Mouse (Mus musculus) CH12.LX (cell line): ENCODE data around the gene Tmem151b.

Experiments used
- CTCF ChIP-seq, 2 experiments: IDR thresholded peaks in 1 of 2; conservative IDR thresholded peaks in 1 of 2; 2 replicates each; pipeline ENCODE4 v1.5.1; 2011 to 2012; ENCODE audit warnings: low read depth in 2 of 2, low read length in 2 of 2, improper control_type of control experiment in 1 of 2, inconsistent platforms in 1 of 2, mild to moderate bottlenecking in 1 of 2, moderate library complexity in 1 of 2
- E2F4 ChIP-seq: IDR thresholded peaks from 2 replicates; pipeline ENCODE4 v1.6.1; 2011; ENCODE audit warnings: low read depth, low read length, improper control_type of control experiment; ENCODE audit not compliant: insufficient replicate concordance
- EP300 ChIP-seq: IDR thresholded peaks from 2 replicates; pipeline ENCODE4 v1.6.1; 2011; ENCODE audit warnings: low read length, improper control_type of control experiment
- JUND ChIP-seq: conservative IDR thresholded peaks from 2 replicates; pipeline ENCODE4 v1.6.1; 2011; ENCODE audit warnings: low read depth, low read length, improper control_type of control experiment
- MAFK ChIP-seq: IDR thresholded peaks from 2 replicates; pipeline ENCODE4 v1.6.1; 2011; ENCODE audit warnings: low read length, improper control_type of control experiment; ENCODE audit not compliant: insufficient replicate concordance
- MXI1 ChIP-seq: IDR thresholded peaks from 2 replicates; pipeline ENCODE4 v1.6.1; 2011; ENCODE audit warnings: mild to moderate bottlenecking, low read depth, low read length, improper control_type of control experiment
- POLR2A ChIP-seq: IDR thresholded peaks from 2 replicates; pipeline ENCODE4 v1.6.1; 2011; ENCODE audit warnings: low read depth, mild to moderate bottlenecking, improper control_type of control experiment, low read length
- POLR2AphosphoS2 ChIP-seq: IDR thresholded peaks from 2 replicates; pipeline ENCODE4 v1.6.1; 2011; ENCODE audit warnings: low read depth, low read length, improper control_type of control experiment
- SIN3A ChIP-seq: IDR thresholded peaks from 2 replicates; pipeline ENCODE4 v1.6.1; 2012; ENCODE audit warnings: low read length, improper control_type of control experiment, inconsistent platforms
- SMC3 ChIP-seq: IDR thresholded peaks from 2 replicates; pipeline ENCODE4 v1.6.1; 2011; ENCODE audit warnings: low read depth, low read length, improper control_type of control experiment
- TCF12 ChIP-seq: IDR thresholded peaks from 2 replicates; pipeline ENCODE4 v1.6.1; 2014; ENCODE audit warnings: low read depth, mild to moderate bottlenecking, inconsistent platforms, low read length, improper control_type of control experiment
- ZNF384 ChIP-seq: IDR thresholded peaks from 2 replicates; pipeline ENCODE4 v1.6.1; 2012; ENCODE audit warnings: low read depth, low read length, improper control_type of control experiment, inconsistent platforms

GRCm38 (mm10) chr17:45591701-45592605, 42.5 kb upstream of the Tmem151b start:
- TF ChIP-seq CTCF (conservative IDR thresholded peaks at IDR 0.05 in 1 of 2, IDR thresholded peaks at IDR 0.05 in 1 of 2; ENCODE audit: low read depth in 2 of 2, low read length in 2 of 2) (no peak), EP300 (no peak), ZNF384 (no peak), POLR2AphosphoS2 (no peak), POLR2A (no peak), TCF12 (no peak), MAFK (no peak), SIN3A (no peak), E2F4 (no peak), SMC3 (no peak), JUND (no peak), MXI1 (no peak)
